In genomic region chr2:167188315-167189207, GRCm38 (mm10) we compare ENCODE assay signal across 8 mouse cellular contexts. TPM values are rescaled to one million over a fixed set of nuclear protein-coding genes. Genes with fewer than 3 reads are reported as not detected.
DNase-seq lines count a peak whose midpoint lies in the region; ATAC-seq lines count a peak whose summit lies in the region.

No protein-coding gene starts in this region.

- H3K4me1 ChIP-seq in liver, embryonic 15.5 days (replicated peaks): peaks cover 11% of the 10 kb centered on the region
- peaks cover 22% of the 10 kb centered on the region for H3K4me1 ChIP-seq in neural tube, embryonic 12.5 days

- peak overlapping the region; percentile 65 for H3K4me2 ChIP-seq in liver, embryonic 15.5 days
- peak overlapping the region; percentile 82 for H3K4me2 ChIP-seq in neural tube, embryonic 12.5 days (replicated peaks)

- DNase-seq in CD4-positive, CD25-positive, alpha-beta regulatory T cell, adult 2 months (ENCODE audit: low read depth, low spot score): peak; percentile 59
- peak; percentile 48 for DNase-seq in c-Kit-positive CD71-negative TER-119-negative erythroid progenitor cells, embryonic 14.5 days (ENCODE audit: low read depth)
- DNase-seq in gastrocnemius, postnatal 14 days: peak; percentile 89
- peak; percentile 16 for DNase-seq in hindlimb bud, embryonic 11.5 days (ENCODE audit: extremely low spot score, low read depth, low spot score)
- peak; percentile 79 for DNase-seq in testis, postnatal 14 days (ENCODE audit: low spot score)

- no peak overlapping the region for H3K27ac ChIP-seq in liver, embryonic 15.5 days (replicated peaks)
- H3K27ac ChIP-seq in neural tube, embryonic 12.5 days: no peak overlapping the region

- no peak for ATAC-seq in CD4-positive, CD25-positive, alpha-beta regulatory T cell, adult 4 months
- ATAC-seq in liver, embryonic 15.5 days (ENCODE audit: insufficient read depth): peak; percentile 54
- ATAC-seq in neural tube, embryonic 12.5 days (ENCODE audit: low FRiP score, low read depth): peak; percentile 51; the same call in 1 of the 2 replicates

- peaks cover 82% of the 10 kb centered on the region for H3K27me3 ChIP-seq in liver, embryonic 15.5 days
- H3K27me3 ChIP-seq in neural tube, embryonic 12.5 days (replicated peaks): peaks cover 41% of the 10 kb centered on the region

- WGBS in liver, embryonic 15.5 days (ENCODE audit: insufficient replicate concordance): 14% methylated on average over 70 of the region's 83 CpGs
- 13% methylated on average over 81 of the region's 83 CpGs for WGBS in neural tube, embryonic 12.5 days

- H3K9ac ChIP-seq in liver, embryonic 15.5 days: no peak overlapping the region
- no peak overlapping the region for H3K9ac ChIP-seq in neural tube, embryonic 12.5 days

- peak overlapping the region; percentile 51 for H3K4me3 ChIP-seq in liver, embryonic 15.5 days (replicated peaks)
- peak overlapping the region; percentile 53 for H3K4me3 ChIP-seq in neural tube, embryonic 12.5 days

- H3K9me3 ChIP-seq in liver, embryonic 15.5 days (replicated peaks): no peaks in the 10 kb centered on the region
- H3K9me3 ChIP-seq in neural tube, embryonic 12.5 days: no peaks in the 10 kb centered on the region

- H3K36me3 ChIP-seq in liver, embryonic 15.5 days (replicated peaks): no peaks in the 10 kb centered on the region
- H3K36me3 ChIP-seq in neural tube, embryonic 12.5 days: no peaks in the 10 kb centered on the region

- intact Hi-C loops in gastrocnemius, postnatal 14 days (cut with DNase I; ENCODE audit: low total_unique reads): no loop called here

RNA-seq across cellular contexts. Expression of gene Kcnb1, which starts 1.4 kb away (rescaled TPM):
- polyA plus RNA-seq in CD4-positive, CD25-positive, alpha-beta regulatory T cell, adult 4 months (2017; shearing (Covaris generic)): under 1 TPM; 0.22 to 0.92 TPM
- 10 to 100 TPM; 21.2 to 23.8 TPM for total RNA-seq in gastrocnemius, postnatal 14 days (2021)
- polyA plus RNA-seq in liver, embryonic 15.5 days (2015; fragmentation: Nextera tagmentation; extraction: Ambion mirVana): 0.06 and 0.13 TPM in 2 replicates
- 1.2 and 1.3 TPM in 2 replicates for polyA plus RNA-seq in neural tube, embryonic 12.5 days (2016; fragmentation: Nextera tagmentation; extraction: Ambion mirVana)

RNA-seq across cellular contexts. Expression of gene Ptgis, which starts 51.8 kb away (rescaled TPM):
- under 1 TPM in 1 of 2 experiments, not detected in 1; 0.16 TPM for polyA plus RNA-seq in CD4-positive, CD25-positive, alpha-beta regulatory T cell, adult 4 months (2017; shearing (Covaris generic))
- 10 to 100 TPM in 1 of 2 experiments, 1 to 10 TPM in 1; 8.0 to 11.1 TPM for total RNA-seq in gastrocnemius, postnatal 14 days (2021)
- polyA plus RNA-seq in liver, embryonic 15.5 days (2015; fragmentation: Nextera tagmentation; extraction: Ambion mirVana): 1.1 and 1.3 TPM in 2 replicates
- 8.5 and 8.7 TPM in 2 replicates for polyA plus RNA-seq in neural tube, embryonic 12.5 days (2016; fragmentation: Nextera tagmentation; extraction: Ambion mirVana)

Comparison
In these comparisons a context has a peak if more than half of its experiments do, and no peak if none do; other contexts are left out.
1. DNase-seq: peak in every context shown above with its lines; median percentile 89 in gastrocnemius, postnatal 14 days; 79 in testis, postnatal 14 days; 59 in CD4-positive, CD25-positive, alpha-beta regulatory T cell, adult 2 months; 48 in c-Kit-positive CD71-negative TER-119-negative erythroid progenitor cells, embryonic 14.5 days; 16 in hindlimb bud, embryonic 11.5 days.